Mouse (Mus musculus): ENCODE results near the gene Troap. TPM values are rescaled to one million over a fixed set of nuclear protein-coding genes. Genes with fewer than 3 reads are reported as not detected.

Gene Troap
- polyA plus RNA-seq, 1 experiment from 2014 or later = 5.6 TPM

DNA sequence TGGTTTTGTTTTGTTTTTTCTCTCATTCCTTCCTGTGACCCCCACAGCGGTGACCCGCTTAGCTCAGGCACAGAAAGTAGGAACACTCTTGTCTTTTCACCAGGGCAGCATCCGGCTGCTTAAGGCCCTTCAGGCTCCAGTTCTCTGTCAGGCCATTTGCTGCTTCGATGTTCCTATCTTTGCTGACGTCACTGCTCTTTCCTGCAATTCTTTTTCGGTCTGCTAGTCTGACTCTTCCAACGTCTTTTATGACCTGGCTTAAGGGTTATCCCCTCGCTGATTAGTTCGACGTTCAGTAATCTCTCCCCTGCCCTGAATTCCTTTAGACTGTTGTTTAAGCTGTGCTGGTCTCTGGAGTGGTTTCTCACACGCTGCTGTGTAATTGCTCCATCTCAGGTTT is 42.2 kb downstream of the Troap start:
- Histone ChIP-seq H3K36me3 (ENCODE audit: control insufficient read depth, insufficient read depth, low read length) (no peaks in the 10 kb centered on the region), H3K4me2 (ENCODE audit: low read length) (no peak overlapping the region), H3K27me3 (replicated peaks; ENCODE audit: control insufficient read depth, insufficient read depth, low read length) (no peaks in the 10 kb centered on the region), H3K4me3 (ENCODE audit: low read length) (no peak overlapping the region), H3K4me1 (ENCODE audit: control insufficient read depth, insufficient read depth, low read depth, low read length) (no peaks in the 10 kb centered on the region), H3K9me3 (ENCODE audit: control insufficient read depth, low read length) (no peaks in the 10 kb centered on the region), H3K27ac (ENCODE audit: low read depth, low read length) (no peak overlapping the region), H3K9ac (ENCODE audit: low read depth, low read length) (no peak overlapping the region)
- no peak for ATAC-seq
- 67% methylated on average over 11 of the region's 11 CpGs for WGBS

DNA sequence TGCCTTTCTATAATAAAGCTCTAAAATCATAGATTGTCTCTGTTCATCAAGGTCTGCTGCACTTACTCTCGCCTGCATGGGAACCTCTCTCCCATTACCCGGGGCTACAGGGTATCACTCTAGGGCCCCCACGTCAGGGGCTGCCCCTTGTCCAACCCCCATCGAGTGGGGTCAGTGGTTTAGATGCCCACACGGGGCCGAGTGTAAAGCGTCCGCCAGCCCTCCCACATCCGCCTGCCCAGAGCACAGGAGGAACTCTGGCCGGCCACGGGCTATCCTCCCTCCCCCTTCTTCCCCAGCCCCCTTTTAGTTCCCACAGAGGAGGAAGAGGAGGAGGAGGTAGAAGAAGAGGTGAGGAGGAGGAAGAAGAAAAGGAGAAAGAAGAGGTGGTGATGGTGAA is 46.4 kb downstream of the Troap start:
- Histone ChIP-seq H3K27me3 (replicated peaks; ENCODE audit: control insufficient read depth, insufficient read depth, low read length) (no peaks in the 10 kb centered on the region), H3K9me3 (ENCODE audit: control insufficient read depth, low read length) (no peaks in the 10 kb centered on the region), H3K9ac (ENCODE audit: low read depth, low read length) (no peak overlapping the region), H3K4me2 (ENCODE audit: low read length) (no peak overlapping the region), H3K36me3 (ENCODE audit: control insufficient read depth, insufficient read depth, low read length) (no peaks in the 10 kb centered on the region), H3K4me3 (ENCODE audit: low read length) (no peak overlapping the region), H3K4me1 (ENCODE audit: control insufficient read depth, insufficient read depth, low read depth, low read length) (peaks cover 2% of the 10 kb centered on the region; the same call in 1 of the 2 replicates), H3K27ac (ENCODE audit: low read depth, low read length) (no peak overlapping the region)
- ATAC-seq = no peak
- WGBS = 14% methylated on average over 11 of the region's 11 CpGs

DNA sequence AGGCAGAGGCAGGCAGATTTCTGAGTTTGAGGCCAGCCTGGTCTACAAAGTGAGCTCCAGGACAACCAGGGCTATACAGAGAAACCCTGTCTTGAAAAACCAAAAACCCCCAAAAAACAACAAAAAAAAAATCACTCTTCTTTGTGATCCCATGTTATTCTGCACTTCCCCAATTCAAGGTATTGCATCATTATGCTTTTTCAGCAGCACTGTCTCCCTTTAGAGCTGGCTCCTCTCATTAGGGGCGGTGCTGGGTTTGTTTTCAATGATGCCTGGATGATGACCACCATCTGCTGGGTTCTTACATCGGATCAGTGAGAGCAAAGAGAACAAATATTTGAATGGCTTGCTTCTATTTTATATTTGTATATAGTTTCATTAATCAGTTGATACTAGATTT is 48.3 kb downstream of the Troap start:
- 82% methylated on average over 2 of the region's 2 CpGs for WGBS
- H3K9me3 ChIP-seq (ENCODE audit: control insufficient read depth, low read length) = no peaks in the 10 kb centered on the region
- H3K27me3 ChIP-seq (replicated peaks; ENCODE audit: control insufficient read depth, insufficient read depth, low read length) = no peaks in the 10 kb centered on the region
- no peak overlapping the region for H3K27ac ChIP-seq (ENCODE audit: low read depth, low read length)
- ATAC-seq = no peak
- no peak overlapping the region for H3K4me2 ChIP-seq (ENCODE audit: low read length)
- no peaks in the 10 kb centered on the region for H3K36me3 ChIP-seq (ENCODE audit: control insufficient read depth, insufficient read depth, low read length)
- no peak overlapping the region for H3K4me3 ChIP-seq (ENCODE audit: low read length)
- H3K9ac ChIP-seq (ENCODE audit: low read depth, low read length) = no peak overlapping the region
- H3K4me1 ChIP-seq (ENCODE audit: control insufficient read depth, insufficient read depth, low read depth, low read length) = peaks cover 3% of the 10 kb centered on the region

- Histone ChIP-seq H3K4me3 (ENCODE audit: low read length) (peak within 1 kb of the TSS; percentile 73), H3K9me3 (ENCODE audit: control insufficient read depth, low read length) (no peaks in the 10 kb centered on the region), H3K4me2 (ENCODE audit: low read length) (peak within 1 kb of the TSS; percentile 95), H3K27me3 (replicated peaks; ENCODE audit: control insufficient read depth, insufficient read depth, low read length) (no peaks in the 10 kb centered on the region), H3K36me3 (ENCODE audit: control insufficient read depth, insufficient read depth, low read length) (no peaks in the 10 kb centered on the region), H3K4me1 (ENCODE audit: control insufficient read depth, insufficient read depth, low read depth, low read length) (peaks cover 19% of the 10 kb centered on the region), H3K27ac (ENCODE audit: low read depth, low read length) (peak within 1 kb of the TSS; percentile 95), H3K9ac (ENCODE audit: low read depth, low read length) (peak within 1 kb of the TSS; percentile 88)
- no peak for ATAC-seq
- WGBS = 4% methylated on average over 12 of the region's 12 CpGs
These were observed 51.3 kb downstream of the Troap start, which contains the start of gene Spats2 for GRCm38 (mm10) chr15:99125711-99126080. Spats2 (plus strand) TSS chr15:99125916.

- no peaks in the 10 kb centered on the region for H3K27me3 ChIP-seq (replicated peaks; ENCODE audit: control insufficient read depth, insufficient read depth, low read length)
- H3K4me2 ChIP-seq (ENCODE audit: low read length) = peak overlapping the region; percentile 95
- H3K27ac ChIP-seq (ENCODE audit: low read depth, low read length) = peak overlapping the region; percentile 95
- no peaks in the 10 kb centered on the region for H3K36me3 ChIP-seq (ENCODE audit: control insufficient read depth, insufficient read depth, low read length)
- WGBS = under 1% methylated on average over 93 of the region's 115 CpGs
- no peaks in the 10 kb centered on the region for H3K9me3 ChIP-seq (ENCODE audit: control insufficient read depth, low read length)
- H3K4me3 ChIP-seq (ENCODE audit: low read length) = peak overlapping the region; percentile 73
- peak overlapping the region; percentile 88 for H3K9ac ChIP-seq (ENCODE audit: low read depth, low read length)
- peaks cover 20% of the 10 kb centered on the region for H3K4me1 ChIP-seq (ENCODE audit: control insufficient read depth, insufficient read depth, low read depth, low read length)
- peak; percentile 93 for ATAC-seq
These were observed 51.9 kb downstream of the Troap start for GRCm38 (mm10) chr15:99126081-99126815.

- Histone ChIP-seq H3K4me3 (ENCODE audit: low read length) (peak overlapping the region; percentile 73), H3K27ac (ENCODE audit: low read depth, low read length) (peak overlapping the region; percentile 95), H3K9me3 (ENCODE audit: control insufficient read depth, low read length) (no peaks in the 10 kb centered on the region), H3K4me1 (ENCODE audit: control insufficient read depth, insufficient read depth, low read depth, low read length) (peaks cover 20% of the 10 kb centered on the region), H3K9ac (ENCODE audit: low read depth, low read length) (peak overlapping the region; percentile 88), H3K36me3 (ENCODE audit: control insufficient read depth, insufficient read depth, low read length) (no peaks in the 10 kb centered on the region), H3K4me2 (ENCODE audit: low read length) (peak overlapping the region; percentile 95), H3K27me3 (replicated peaks; ENCODE audit: control insufficient read depth, insufficient read depth, low read length) (no peaks in the 10 kb centered on the region)
- ATAC-seq = peak; percentile 62
- 0% methylated on average over 35 of the region's 35 CpGs for WGBS
These were observed 52.5 kb downstream of the Troap start for GRCm38 (mm10) chr15:99126816-99127365.

- 57% methylated on average over 6 of the region's 6 CpGs for WGBS
- H3K27ac ChIP-seq (ENCODE audit: low read depth, low read length) = no peak overlapping the region
- no peaks in the 10 kb centered on the region for H3K9me3 ChIP-seq (ENCODE audit: control insufficient read depth, low read length)
- ATAC-seq = no peak
- H3K27me3 ChIP-seq (replicated peaks; ENCODE audit: control insufficient read depth, insufficient read depth, low read length) = no peaks in the 10 kb centered on the region
- H3K4me3 ChIP-seq (ENCODE audit: low read length) = peak overlapping the region; percentile 73
- H3K4me2 ChIP-seq (ENCODE audit: low read length) = peak overlapping the region; percentile 95
- no peak overlapping the region for H3K9ac ChIP-seq (ENCODE audit: low read depth, low read length)
- peaks cover 20% of the 10 kb centered on the region for H3K4me1 ChIP-seq (ENCODE audit: control insufficient read depth, insufficient read depth, low read depth, low read length)
- no peaks in the 10 kb centered on the region for H3K36me3 ChIP-seq (ENCODE audit: control insufficient read depth, insufficient read depth, low read length)
These were observed 53.6 kb downstream of the Troap start for GRCm38 (mm10) chr15:99127851-99128522.

DNA sequence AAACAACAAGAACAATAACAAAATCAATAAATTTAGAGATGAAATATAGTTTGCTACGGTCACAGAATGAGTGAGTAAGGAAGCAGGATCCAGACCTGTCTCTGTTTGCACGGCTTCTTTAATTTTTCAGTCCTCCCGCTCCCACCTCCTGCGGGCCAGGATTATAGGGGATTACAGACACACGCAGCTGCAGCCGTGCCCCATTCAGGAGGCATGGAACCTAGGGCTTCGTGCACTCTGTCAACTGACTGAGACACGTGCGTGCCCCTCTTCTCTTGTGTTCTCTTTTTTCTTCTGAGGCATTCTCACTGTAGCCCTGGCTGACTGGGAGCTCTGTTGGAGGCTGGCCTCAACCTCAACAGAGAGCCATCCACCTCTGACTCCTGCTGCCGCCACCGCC is 55.1 kb downstream of the Troap start:
- no peak overlapping the region for H3K4me2 ChIP-seq (ENCODE audit: low read length)
- 62% methylated on average over 11 of the region's 11 CpGs for WGBS
- H3K9ac ChIP-seq (ENCODE audit: low read depth, low read length) = no peak overlapping the region; the same call in 1 of the 2 replicates
- no peak overlapping the region for H3K4me3 ChIP-seq (ENCODE audit: low read length)
- H3K9me3 ChIP-seq (ENCODE audit: control insufficient read depth, low read length) = no peaks in the 10 kb centered on the region
- H3K27ac ChIP-seq (ENCODE audit: low read depth, low read length) = no peak overlapping the region
- no peak for ATAC-seq
- peaks cover 20% of the 10 kb centered on the region for H3K4me1 ChIP-seq (ENCODE audit: control insufficient read depth, insufficient read depth, low read depth, low read length)
- H3K36me3 ChIP-seq (ENCODE audit: control insufficient read depth, insufficient read depth, low read length) = no peaks in the 10 kb centered on the region
- H3K27me3 ChIP-seq (replicated peaks; ENCODE audit: control insufficient read depth, insufficient read depth, low read length) = no peaks in the 10 kb centered on the region

Data from hindbrain, embryonic 16.5 days (tissue).